Mouse (Mus musculus) heart, postnatal 25 days (tissue): ENCODE results near the gene Ptch2. TPM values are rescaled to one million over a fixed set of nuclear protein-coding genes. Genes with fewer than 3 reads are reported as not detected.

Experiments used
- DNase-seq: peaks from one replicate; pipeline ENCODE4 v3.0.0; 2022; ENCODE audit warnings: low spot score
- intact Hi-C: fragments of 180-260 bp; cut with DNase I; formaldehyde crosslinking; loops from one replicate; pipeline ENCODE4 v1.15.1; 2025
- total RNA-seq, 2 experiments: library from RNA; stranded (reverse); gene quantifications; 2 replicates each; pipeline ENCODE4 v1.2.3; 2021

Ptch2 gene
- total RNA-seq, 2 experiments from 2014 or later: 1.1 to 1.5 TPM

DNA sequence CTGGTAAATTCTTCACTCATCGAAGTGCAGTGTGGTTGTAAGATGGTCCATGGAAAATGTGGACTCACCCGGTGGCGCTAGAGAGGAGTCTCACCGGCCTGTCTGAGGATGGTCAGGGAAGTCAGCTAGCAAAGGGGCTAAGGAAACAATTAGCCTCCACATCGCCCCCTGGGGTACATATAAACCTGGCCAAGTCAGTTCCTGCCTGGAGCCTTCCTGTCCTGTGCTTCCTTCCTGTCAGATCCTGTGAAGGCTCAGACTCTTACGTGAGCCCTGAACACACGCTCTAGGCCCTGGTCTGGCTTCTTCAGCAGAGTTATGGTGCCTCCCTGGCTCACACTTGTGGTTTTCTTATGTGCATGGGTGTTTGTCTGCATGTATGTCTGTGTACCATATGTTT lies 5.3 kb downstream of the Ptch2 start:
- no peak for DNase-seq
- intact Hi-C loops: loop anchor here (5.0 kb wide), 1 partner anchor 41 kb away; no protein-coding TSS in a partner anchor

DNA sequence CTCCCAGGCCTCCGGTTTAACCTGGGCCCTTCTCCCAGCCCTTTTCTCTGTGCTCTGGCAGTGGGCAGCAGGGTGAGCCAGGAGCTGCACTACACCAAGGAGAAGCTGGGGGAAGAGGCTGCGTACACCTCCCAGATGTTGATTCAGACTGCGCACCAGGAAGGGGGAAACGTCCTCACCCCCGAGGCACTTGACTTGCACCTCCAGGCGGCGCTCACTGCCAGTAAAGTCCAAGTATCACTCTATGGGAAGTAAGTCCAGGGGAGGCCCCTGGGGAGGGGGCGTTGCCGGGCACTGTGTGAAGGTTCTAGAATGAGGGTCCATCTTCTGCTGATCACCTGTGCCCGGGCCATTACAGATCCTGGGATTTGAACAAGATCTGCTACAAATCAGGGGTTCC lies 8.8 kb downstream of the Ptch2 start:
- intact Hi-C loops: loop anchor here (5.0 kb wide), 1 partner anchor 38 kb away; no protein-coding TSS in a partner anchor

DNA sequence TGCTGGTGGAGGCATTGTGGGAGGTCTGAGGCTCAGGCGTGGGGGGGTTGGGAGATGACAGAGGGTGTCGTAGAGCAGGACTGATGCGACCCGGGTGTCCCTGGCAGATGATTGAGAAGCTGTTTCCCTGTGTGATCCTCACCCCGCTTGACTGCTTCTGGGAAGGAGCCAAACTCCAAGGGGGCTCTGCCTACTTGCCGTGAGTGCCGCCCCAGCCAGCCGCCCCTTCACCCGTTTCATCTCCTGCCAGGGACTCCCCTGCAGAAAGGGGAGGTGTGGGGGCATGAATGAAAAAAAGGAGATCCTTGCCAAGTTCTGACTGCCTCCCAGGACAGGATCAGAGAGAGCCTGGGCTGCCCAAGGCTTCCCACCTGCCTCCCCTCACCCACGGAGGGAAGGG lies 9.3 kb downstream of the Ptch2 start:
- intact Hi-C loops: no loop called here

More for the DNA sequence above, 8.8 kb downstream of the Ptch2 start:
- DNase-seq: no peak

DNA sequence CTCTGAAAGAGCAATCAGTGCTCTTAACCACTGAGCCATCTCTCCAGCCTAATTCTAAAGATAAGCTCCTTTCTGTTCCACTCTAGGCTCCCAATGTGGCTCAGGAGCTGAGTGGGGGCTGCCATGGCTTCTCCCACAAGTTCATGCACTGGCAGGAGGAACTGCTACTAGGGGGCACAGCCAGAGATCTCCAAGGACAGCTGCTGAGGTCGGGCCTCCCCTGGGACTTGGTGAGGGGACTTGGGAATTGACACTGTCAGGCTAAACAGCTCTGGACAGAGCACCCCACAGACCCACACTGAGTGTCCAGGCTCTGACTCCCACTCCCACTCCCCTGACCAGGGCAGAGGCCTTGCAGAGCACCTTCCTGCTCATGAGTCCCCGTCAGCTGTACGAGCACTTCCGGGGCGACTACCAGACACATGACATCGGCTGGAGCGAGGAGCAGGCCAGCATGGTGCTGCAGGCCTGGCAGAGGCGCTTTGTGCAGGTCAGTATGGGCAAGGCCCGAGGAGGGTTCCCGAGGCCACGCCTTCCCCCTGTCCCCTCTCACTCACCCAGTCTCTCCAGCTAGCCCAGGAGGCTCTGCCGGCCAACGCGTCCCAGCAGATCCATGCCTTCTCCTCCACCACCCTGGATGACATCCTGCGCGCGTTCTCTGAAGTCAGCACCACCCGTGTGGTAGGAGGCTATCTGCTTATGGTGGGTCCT lies 12.1 kb downstream of the Ptch2 start:
- intact Hi-C loops: no loop called here
- DNase-seq: no peak

More for the DNA sequence above, 9.3 kb downstream of the Ptch2 start:
- DNase-seq: no peak

DNA sequence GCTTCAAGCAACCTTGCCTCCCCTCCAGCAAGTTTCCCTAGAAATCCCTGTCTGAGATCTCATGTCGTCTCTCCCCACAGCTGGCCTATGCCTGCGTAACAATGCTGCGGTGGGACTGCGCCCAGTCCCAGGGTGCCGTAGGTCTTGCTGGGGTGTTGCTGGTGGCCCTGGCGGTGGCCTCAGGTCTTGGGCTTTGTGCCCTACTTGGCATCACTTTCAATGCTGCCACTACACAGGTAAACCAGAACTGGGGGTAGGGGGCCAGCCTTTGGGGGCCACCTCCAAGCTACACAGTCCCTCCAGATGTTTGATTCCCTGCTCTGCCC lies 12.6 kb downstream of the Ptch2 start:
- intact Hi-C loops: no loop called here
- no peak for DNase-seq

DNA sequence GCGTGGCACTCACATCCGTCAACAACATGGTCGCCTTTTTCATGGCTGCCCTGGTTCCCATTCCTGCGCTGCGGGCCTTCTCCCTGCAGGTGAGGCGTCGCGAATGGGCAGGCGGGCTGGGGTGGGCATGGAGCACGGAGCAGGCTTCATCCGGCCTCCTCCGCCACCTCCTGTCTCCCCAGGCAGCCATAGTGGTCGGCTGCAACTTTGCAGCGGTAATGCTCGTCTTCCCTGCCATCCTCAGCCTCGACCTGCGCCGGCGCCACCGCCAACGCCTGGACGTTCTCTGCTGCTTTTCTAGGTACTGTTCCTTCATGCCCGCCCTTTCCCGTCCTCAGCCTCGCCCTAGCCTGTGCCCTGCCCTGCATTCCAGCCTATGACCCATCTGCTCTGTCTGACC lies 13.5 kb downstream of the Ptch2 start:
- no peak for DNase-seq
- intact Hi-C loops: no loop called here

DNA sequence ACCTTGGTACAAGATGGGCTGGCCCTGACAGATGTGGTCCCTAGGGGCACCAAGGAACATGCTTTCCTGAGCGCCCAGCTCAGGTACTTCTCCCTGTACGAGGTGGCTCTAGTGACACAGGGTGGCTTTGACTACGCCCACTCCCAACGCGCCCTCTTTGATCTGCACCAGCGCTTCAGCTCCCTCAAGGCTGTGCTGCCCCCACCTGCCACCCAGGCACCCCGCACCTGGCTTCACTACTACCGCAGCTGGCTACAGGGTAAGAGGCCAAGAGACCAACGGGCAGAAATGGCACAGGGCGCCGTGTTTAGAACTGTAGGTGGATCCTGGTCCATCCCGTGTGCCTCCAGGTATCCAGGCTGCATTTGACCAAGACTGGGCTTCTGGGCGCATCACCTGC lies 14.4 kb downstream of the Ptch2 start:
- DNase-seq: no peak
- intact Hi-C loops: no loop called here

DNA sequence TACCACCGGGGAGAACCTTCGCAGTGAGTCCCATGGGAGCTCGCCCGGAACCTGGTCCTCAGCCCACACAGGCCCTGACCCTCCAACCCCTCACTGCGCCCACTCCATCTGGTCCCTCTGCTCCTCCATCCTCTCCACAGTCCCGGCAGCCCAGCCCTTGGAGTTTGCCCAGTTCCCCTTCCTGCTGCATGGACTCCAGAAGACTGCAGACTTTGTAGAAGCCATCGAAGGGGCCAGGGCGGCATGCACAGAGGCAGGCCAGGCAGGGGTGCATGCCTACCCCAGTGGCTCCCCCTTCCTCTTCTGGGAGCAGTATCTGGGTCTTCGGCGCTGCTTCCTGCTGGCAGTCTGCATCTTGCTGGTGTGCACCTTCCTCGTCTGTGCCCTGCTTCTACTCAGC lies 15.1 kb downstream of the Ptch2 start:
- intact Hi-C loops: no loop called here
- no peak for DNase-seq

DNA sequence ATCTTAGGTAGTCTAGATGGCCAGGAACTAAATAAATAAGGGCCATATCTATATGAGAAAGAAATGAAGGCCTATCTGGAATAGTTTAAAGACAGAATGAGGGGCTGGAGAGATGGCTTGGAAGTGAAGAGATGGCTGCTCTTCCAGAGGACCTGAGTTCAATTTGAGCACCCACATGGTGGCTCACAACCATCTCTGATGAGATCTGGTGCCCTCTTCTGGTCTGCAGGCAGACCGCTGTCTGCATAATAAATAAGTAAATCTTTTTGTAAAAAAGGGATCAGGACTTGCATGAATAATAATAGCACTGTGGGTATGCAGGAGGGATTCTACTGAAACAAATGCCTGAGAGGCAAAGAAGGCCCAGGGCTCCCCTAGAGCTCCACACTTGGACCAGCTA lies 17.4 kb downstream of the Ptch2 start:
- intact Hi-C loops: no loop called here
- no peak for DNase-seq

DNA sequence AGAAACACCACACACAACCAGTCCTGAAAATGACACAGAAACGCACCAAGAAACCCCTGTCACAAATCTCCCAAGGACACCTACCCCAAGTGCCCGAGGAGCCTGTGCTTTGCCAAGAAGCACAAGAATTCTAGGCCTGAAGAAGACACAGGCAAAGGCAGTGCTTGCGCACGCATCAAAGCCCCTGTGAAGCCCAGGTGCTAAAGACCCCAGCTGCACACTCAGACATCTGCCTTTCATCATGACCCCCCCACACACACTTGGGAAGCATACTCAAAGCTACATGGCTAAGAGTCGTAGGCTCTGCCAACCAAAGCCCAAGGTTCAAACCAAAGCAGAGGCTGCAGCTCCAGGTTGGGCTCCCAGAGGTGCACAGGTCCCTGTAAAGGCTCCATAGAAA lies 19.7 kb downstream of the Ptch2 start:
- intact Hi-C loops: no loop called here
- DNase-seq: no peak

DNA sequence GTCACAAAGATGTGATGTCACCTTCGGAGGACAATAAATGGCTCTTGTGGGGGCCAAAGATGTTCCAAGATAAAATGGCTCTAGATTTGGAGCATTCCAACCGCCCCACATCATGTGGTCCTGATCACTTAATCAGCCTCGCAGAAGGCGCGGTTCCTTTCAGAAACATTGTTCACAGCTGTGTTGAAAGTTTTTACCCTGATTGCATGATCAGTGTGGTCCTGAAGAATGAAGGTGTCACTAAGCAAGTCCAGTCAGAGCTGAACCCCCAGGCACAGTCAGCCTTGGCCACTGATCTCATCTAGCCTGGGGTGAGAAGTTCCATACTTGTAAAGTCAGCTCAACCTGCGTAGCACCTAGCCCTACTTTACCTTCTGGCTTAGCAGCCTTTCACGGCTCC lies 22.1 kb downstream of the Ptch2 start:
- intact Hi-C loops: no loop called here
- DNase-seq: no peak

DNA sequence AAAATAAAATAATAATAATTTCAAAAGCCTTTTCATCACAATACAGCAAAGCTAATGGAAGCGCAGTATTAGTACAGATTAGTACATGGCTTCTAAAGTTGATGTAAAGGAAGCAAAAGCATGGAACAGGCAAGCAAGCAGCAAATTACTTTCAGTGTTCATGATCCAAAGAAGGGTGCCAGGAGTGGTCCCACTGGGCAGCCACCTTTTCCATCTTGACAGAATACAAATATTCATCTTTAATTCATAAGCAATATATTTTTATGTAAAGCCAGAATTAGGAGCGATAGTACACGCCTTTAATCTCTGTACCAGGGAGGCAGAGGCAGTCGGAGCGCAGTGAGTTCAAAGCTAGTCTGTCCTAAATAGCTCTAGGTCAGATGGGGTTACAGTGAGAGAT lies 23.8 kb downstream of the Ptch2 start:
- no peak for DNase-seq
- intact Hi-C loops: loop anchor here (2.0 to 5.0 kb wide), 3 partner anchors 19 to 117 kb away; partner anchors contain the start of gene Eif2b3

DNA sequence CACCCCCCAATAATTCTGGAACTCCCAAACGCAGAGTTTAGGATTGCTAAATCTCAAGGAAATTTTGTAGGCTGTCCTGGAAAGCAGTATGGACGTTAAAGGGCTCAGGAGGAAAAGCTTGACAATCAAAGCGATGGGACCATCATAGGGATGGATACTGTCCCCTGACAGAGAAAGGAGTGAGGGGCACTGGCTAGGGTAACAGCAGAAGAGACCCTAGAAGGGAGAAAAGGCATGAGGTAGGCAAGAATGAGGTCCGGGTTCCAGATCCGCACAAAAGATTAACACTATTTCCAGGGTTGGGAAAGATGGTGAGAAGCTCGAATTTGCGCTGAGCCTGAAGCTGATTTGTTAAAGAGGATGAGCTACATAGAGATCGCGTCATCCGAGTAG lies 24.2 kb downstream of the Ptch2 start:
- intact Hi-C loops: loop anchor here (2.0 to 5.0 kb wide), 3 partner anchors 19 to 118 kb away; partner anchors contain the start of gene Eif2b3
- DNase-seq: no peak

DNA sequence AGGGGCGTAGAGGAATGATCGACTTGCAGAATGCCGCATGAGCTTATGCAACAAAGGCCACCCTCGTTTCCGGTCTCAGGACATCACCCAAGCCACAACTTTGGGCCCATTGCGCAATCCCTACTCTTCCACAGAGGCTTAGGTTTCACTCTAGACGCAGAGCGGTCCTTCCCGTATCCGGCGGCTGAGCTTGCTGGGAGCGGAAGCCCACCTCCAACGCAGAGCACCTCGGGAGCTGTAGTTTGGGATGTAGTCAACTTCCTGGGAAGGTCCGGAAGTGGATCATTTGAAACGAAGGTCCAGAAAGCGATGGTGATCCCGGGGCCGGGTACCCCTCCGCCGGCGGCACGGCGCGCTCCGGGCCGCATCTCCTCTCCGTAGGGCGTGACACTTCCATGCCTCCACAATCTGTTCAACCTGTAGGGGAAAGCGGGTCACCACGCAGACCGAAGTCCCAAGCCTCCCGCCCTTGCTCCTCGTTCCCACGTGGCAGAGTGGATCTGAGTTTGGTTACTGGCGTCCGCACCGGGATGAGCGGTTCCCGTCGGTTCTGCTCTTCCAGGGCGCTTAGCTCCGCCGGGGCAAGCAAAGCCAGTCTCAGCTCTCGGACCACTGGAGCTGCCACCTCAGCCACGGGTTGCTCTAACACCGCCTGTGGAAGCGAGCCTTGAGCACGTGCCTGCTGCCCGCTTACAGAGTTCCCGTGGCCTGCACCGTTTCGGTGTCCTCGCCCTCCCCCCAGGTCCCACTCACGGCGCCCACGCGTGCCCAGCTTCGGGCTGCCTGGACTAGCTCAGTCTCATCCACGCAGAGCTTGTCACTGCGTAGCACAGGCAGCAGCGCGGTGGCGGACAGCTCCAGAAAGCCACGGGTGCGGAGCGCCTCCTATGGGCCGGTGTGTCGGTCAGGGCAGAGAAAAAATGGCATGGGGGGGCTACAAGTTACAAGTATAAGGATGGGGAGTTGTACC lies 24.9 kb downstream of the Ptch2 start:
- intact Hi-C loops: loop anchor here (2.0 to 5.0 kb wide), 3 partner anchors 18 to 118 kb away; partner anchors contain the start of gene Eif2b3
- peak; percentile 95 for DNase-seq

DNA sequence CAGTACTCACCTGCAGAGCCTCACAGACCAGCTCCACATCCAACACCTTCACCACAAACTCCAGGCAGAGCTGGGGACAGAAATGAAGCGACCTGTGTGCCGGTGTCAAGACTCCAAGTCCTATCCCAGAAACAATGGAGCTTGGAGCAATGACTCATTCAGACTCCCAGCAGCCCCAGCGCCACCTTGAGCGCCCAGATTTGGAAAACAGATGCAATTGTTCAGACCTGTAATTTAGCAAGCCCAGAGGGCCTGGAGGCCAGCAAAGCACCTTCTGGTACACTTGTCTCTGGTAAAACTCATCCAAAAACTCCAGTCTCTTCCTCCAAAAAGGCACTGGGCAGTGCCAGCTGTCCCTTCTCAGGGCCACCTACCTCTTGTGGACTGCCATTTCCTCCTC lies 26.3 kb downstream of the Ptch2 start:
- intact Hi-C loops: loop anchor here (5.0 kb wide), 2 partner anchors 105 to 120 kb away; partner anchors contain the start of gene Eif2b3
- no peak for DNase-seq

DNA sequence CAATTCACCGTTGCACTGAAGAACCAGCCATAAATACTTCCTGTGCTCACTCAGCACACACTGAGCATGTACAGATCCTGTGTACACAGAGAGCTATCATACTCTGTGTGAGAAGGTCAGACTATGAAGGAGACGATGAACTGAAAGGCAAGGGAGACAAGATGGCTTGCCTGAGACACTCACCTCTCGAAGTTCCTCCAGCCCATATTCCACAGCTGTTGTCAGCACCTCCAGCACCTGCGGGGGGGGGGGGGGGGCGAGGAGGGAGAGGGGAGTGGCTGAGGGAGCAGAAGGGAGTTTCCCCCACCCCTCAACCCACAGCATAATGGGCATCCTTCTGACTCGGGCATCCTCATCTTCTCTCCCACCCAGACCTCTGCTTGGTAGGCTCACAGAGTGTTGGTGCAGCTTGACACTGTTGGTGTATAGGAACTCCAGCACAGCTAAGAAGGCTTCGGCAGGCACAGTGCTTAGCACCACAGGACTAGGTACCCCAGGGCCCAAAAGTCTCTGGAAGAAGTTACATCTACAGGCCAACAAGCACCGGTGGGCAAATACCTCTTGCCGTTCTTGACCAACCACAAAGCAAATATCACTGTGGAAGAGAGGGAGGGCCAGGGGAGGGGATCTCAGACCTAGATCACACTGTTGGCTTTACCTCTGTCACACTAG lies 27.8 kb downstream of the Ptch2 start:
- no peak for DNase-seq
- intact Hi-C loops: loop anchor here (5.0 kb wide), 2 partner anchors 106 to 121 kb away; partner anchors contain the start of gene Eif2b3

DNA sequence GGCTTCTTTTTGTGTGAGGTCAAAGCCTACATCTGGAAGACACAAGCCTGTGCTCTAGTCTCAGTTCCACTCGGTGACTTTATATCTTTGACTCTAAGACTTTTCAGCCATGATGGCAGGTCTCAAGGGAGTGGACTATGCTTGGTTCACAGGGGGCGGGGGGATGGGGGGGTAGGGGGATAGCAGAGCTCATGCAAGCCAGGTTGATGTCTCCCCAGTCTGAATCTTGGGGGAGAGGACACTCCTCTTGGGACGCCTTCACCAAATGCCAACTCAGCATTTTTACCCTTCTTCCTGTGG lies 28.3 kb downstream of the Ptch2 start:
- intact Hi-C loops: loop anchor here (5.0 kb wide), 2 partner anchors 107 to 122 kb away; partner anchors contain the start of gene Eif2b3
- no peak for DNase-seq

DNA sequence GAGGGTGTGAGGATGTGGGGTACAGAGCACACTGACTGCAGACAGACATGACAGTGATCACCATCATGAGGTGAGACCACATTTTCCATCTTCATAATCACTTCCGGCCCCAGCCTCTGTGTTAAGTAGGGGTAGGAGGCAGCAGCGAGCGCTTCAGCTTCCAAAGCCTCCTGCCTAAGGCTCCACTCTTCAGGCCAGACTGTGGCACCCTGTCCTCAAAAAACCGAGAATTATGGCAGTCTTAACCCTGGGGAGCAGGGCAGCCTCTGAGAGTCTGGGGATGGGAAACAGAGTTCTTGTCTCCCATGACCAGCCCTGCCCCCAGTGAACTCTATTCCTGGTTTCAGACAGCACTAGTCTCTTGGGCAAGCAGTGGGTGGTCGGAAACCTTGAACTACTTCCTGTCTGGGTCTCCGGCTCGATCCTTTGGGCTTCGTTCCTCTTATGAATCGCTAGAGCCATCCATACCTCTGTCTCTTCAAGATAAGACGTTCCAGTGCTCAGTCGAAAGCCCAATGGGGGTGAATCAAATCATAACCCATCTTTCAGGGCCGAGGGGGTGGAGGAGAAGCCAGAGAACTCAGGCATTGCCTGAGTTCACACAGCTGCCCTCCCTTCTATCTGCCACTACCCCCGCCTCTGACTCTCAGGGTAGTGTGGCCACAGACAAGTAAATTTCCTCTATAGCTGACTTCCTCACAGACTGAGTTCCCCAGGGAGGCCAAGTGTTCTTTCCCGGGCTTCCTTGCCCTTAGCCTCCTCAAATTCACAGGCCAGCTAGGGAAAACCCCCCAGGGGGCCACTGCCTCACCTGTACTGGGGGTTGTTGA lies 28.9 kb downstream of the Ptch2 start:
- DNase-seq: no peak
- intact Hi-C loops: loop anchor here (5.0 kb wide), 2 partner anchors 107 to 122 kb away; partner anchors contain the start of gene Eif2b3

DNA sequence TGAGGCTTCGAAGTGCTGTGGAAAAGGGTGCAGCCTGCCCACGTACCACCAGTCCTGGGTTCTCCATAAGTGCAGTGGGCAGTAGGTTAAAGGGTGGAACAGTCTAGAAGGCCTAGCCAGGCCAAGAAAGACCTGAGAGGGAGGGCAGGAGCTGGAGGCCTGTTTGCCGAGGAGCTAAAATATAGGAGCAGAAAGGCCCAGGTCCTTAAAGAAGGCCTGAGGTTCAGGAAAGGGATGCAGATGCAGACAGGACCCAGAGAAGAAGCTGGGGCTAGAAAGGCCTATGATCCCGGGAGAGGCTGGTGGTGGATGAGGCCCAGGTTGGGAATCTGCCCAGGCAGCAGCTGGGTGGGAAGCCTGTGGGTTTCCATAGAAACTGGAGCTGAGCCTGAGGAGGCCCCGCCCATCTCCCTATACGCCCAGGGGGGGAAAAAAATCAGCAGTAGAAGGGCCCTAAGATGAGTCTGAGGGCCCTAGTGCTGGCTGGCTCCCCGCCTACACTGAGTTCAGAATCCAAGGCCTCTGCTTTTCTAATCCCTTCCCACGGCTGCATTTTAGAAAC lies 29.6 kb downstream of the Ptch2 start, which contains the start of gene Btbd19:
TSS of gene Btbd19 (minus strand) at position 378 of the 562 bp plus-strand sequence.
- DNase-seq: peak; percentile 79
- intact Hi-C loops: no loop called here
